ENCODE assay signal across 11 mouse cellular contexts in genomic region chr15:9134891-9135507, GRCm38 (mm10). TPM values are rescaled to one million over a fixed set of nuclear protein-coding genes. Genes with fewer than 3 reads are reported as not detected.
DNase-seq lines count a peak whose midpoint lies in the region; ATAC-seq and TF ChIP-seq lines count a peak whose summit lies in the region.
"Had no signal": no experiment of that assay in that cellular context is flagged by ENCODE, and none has a peak within 500 bp of the region (broad histone marks: within the 10 kb centered on the region; RNA-seq: fewer than 3 reads in every experiment).

No protein-coding gene starts in this region.

- no peaks in the 10 kb centered on the region for H3K27me3 ChIP-seq in limb, embryonic 11.5 days (ENCODE audit: control insufficient read depth, insufficient read depth, low read length)
- H3K27me3 ChIP-seq in limb, embryonic 10.5 days (ENCODE audit: low read depth, poor library complexity, severe bottlenecking): no peaks in the 10 kb centered on the region
- H3K27me3 ChIP-seq in embryonic facial prominence, embryonic 12.5 days: no peaks in the 10 kb centered on the region
- no peaks in the 10 kb centered on the region for H3K27me3 ChIP-seq in intestine, embryonic 16.5 days (replicated peaks; ENCODE audit: control insufficient read depth, insufficient read depth, low read length)
- no peaks in the 10 kb centered on the region for H3K27me3 ChIP-seq in small intestine, adult 2 months (ENCODE audit: control insufficient read depth, insufficient read depth, low read length)
- H3K27me3 ChIP-seq: neural tube, embryonic 13.5 days; Patski had no signal

- H3K4me1 ChIP-seq in limb, embryonic 11.5 days (ENCODE audit: control insufficient read depth, insufficient read depth, low read length): no peaks in the 10 kb centered on the region; the same call in 1 of the 2 replicates
- peaks cover 11% of the 10 kb centered on the region; the same call in 1 of the 2 replicates for H3K4me1 ChIP-seq in limb, embryonic 10.5 days
- H3K4me1 ChIP-seq in embryonic facial prominence, embryonic 12.5 days: peaks cover 31% of the 10 kb centered on the region; the same call in 1 of the 2 replicates
- peaks cover 42% of the 10 kb centered on the region for H3K4me1 ChIP-seq in intestine, embryonic 16.5 days (ENCODE audit: control insufficient read depth, insufficient read depth, low read length)
- peaks cover 19% of the 10 kb centered on the region; the same call in 1 of the 2 replicates for H3K4me1 ChIP-seq in small intestine, adult 2 months (ENCODE audit: control insufficient read depth, insufficient read depth, insufficient read length, low read length)

- ATAC-seq in limb, embryonic 11.5 days (ENCODE audit: insufficient number of reproducible peaks, low FRiP score, low TSS enrichment, low read depth): peak; percentile 50
- peak; percentile 47; the same call in 1 of the 2 replicates for ATAC-seq in embryonic facial prominence, embryonic 12.5 days (ENCODE audit: insufficient number of reproducible peaks, insufficient read depth, low FRiP score, low TSS enrichment)
- ATAC-seq in intestine, embryonic 16.5 days: peak; percentile 27; the same call in 1 of the 2 replicates
- ATAC-seq in megakaryocyte progenitor cell, adult 5-6 weeks (replicated peaks; ENCODE audit: poor library complexity): no peak
- ATAC-seq: Patski had no signal

- no peak overlapping the region; the same call in 1 of the 2 replicates for H3K27ac ChIP-seq in limb, embryonic 11.5 days (replicated peaks; ENCODE audit: low read depth, low read length)
- no peak overlapping the region for H3K27ac ChIP-seq in limb, embryonic 10.5 days
- peak overlapping the region; percentile 52; the same call in 1 of the 2 replicates for H3K27ac ChIP-seq in embryonic facial prominence, embryonic 12.5 days
- peak overlapping the region; percentile 53 for H3K27ac ChIP-seq in intestine, embryonic 16.5 days (ENCODE audit: low read length)
- H3K27ac ChIP-seq in small intestine, adult 2 months (ENCODE audit: insufficient read depth, low read depth, low read length): peak overlapping the region; percentile 92
- H3K27ac ChIP-seq: neural tube, embryonic 13.5 days had no signal

- H3K4me2 ChIP-seq in limb, embryonic 11.5 days (ENCODE audit: low read depth, severe bottlenecking): no peak overlapping the region
- H3K4me2 ChIP-seq in embryonic facial prominence, embryonic 12.5 days (replicated peaks): no peak overlapping the region
- H3K4me2 ChIP-seq in intestine, embryonic 16.5 days (ENCODE audit: low read depth, low read length): 0 out of 2 replicates have a peak overlapping the region, but pooled peaks have one; percentile 2
- H3K4me2 ChIP-seq: neural tube, embryonic 13.5 days had no signal

- H3K9ac ChIP-seq in limb, embryonic 11.5 days (ENCODE audit: low read length): no peak overlapping the region; the same call in 1 of the 2 replicates
- H3K9ac ChIP-seq in embryonic facial prominence, embryonic 12.5 days: no peak overlapping the region
- H3K9ac ChIP-seq in intestine, embryonic 16.5 days (ENCODE audit: low read depth, low read length): no peak overlapping the region
- H3K9ac ChIP-seq: neural tube, embryonic 13.5 days had no signal

- DNase-seq in limb, embryonic 11.5 days (ENCODE audit: low spot score): peak; percentile 36
- no peak for DNase-seq in limb, embryonic 10.5 days (ENCODE audit: low spot score)
- DNase-seq in thymus, adult 18-20 months: no peak
- DNase-seq in retina, embryonic 14.5 days (ENCODE audit: low spot score): no peak
- DNase-seq: cerebellum, adult 2 months had no signal

- no peak overlapping the region for H3K4me3 ChIP-seq in limb, embryonic 11.5 days (ENCODE audit: low read depth, low read length)
- H3K4me3 ChIP-seq in limb, embryonic 10.5 days: no peak overlapping the region
- no peak overlapping the region for H3K4me3 ChIP-seq in embryonic facial prominence, embryonic 12.5 days
- no peak overlapping the region for H3K4me3 ChIP-seq in intestine, embryonic 16.5 days (ENCODE audit: low read length)
- no peak overlapping the region for H3K4me3 ChIP-seq in small intestine, adult 2 months (ENCODE audit: low read depth, low read length)
- H3K4me3 ChIP-seq: neural tube, embryonic 13.5 days had no signal

- no peak for TF ChIP-seq CTCF in small intestine, adult 2 months (IDR thresholded peaks at IDR 0.05; ENCODE audit: extremely low read depth, insufficient read length, insufficient replicate concordance, low read depth, low read length)

- no peaks in the 10 kb centered on the region for H3K9me3 ChIP-seq in limb, embryonic 11.5 days (ENCODE audit: control insufficient read depth, low read length)
- no peaks in the 10 kb centered on the region for H3K9me3 ChIP-seq in limb, embryonic 10.5 days (replicated peaks)
- no peaks in the 10 kb centered on the region for H3K9me3 ChIP-seq in embryonic facial prominence, embryonic 12.5 days
- H3K9me3 ChIP-seq in intestine, embryonic 16.5 days (ENCODE audit: control insufficient read depth, low read length): no peaks in the 10 kb centered on the region
- H3K9me3 ChIP-seq: neural tube, embryonic 13.5 days had no signal

- TF ChIP-seq POLR2A in small intestine, adult 2 months (IDR thresholded peaks at IDR 0.05; ENCODE audit: low read depth, low read length): no peak

- 69% methylated on average over 6 of the region's 6 CpGs for WGBS in limb, embryonic 11.5 days
- 88% methylated on average over 6 of the region's 6 CpGs for WGBS in limb, embryonic 10.5 days
- 39% methylated on average over 6 of the region's 6 CpGs for WGBS in embryonic facial prominence, embryonic 12.5 days
- 50% methylated on average over 6 of the region's 6 CpGs for WGBS in intestine, embryonic 16.5 days
- 26% methylated on average over 6 of the region's 6 CpGs for WGBS in small intestine, adult 2 months

- H3K36me3 ChIP-seq in limb, embryonic 11.5 days (ENCODE audit: control insufficient read depth, insufficient read depth, low read length): peaks cover 10% of the 10 kb centered on the region
- H3K36me3 ChIP-seq in limb, embryonic 10.5 days: peaks cover 85% of the 10 kb centered on the region
- peaks cover 64% of the 10 kb centered on the region for H3K36me3 ChIP-seq in embryonic facial prominence, embryonic 12.5 days
- peaks cover 5% of the 10 kb centered on the region; the same call in 1 of the 2 replicates for H3K36me3 ChIP-seq in intestine, embryonic 16.5 days (ENCODE audit: control insufficient read depth, insufficient read depth, low read length)
- peaks cover 1% of the 10 kb centered on the region for H3K36me3 ChIP-seq in small intestine, adult 2 months (ENCODE audit: control insufficient read depth, insufficient read depth, low read length)

RNA-seq across cellular contexts. Expression of gene Lmbrd2, which starts 5.4 kb away (rescaled TPM):
- polyA plus RNA-seq in limb, embryonic 11.5 days (2014; fragmentation: Nextera tagmentation; extraction: Ambion mirVana): 2.8 and 3.2 TPM in 2 replicates
- 1.3 and 2.0 TPM in 2 replicates for polyA plus RNA-seq in limb, embryonic 10.5 days (2016; fragmentation: Nextera tagmentation; extraction: Ambion mirVana)
- polyA plus RNA-seq in embryonic facial prominence, embryonic 12.5 days (2016; fragmentation: Nextera tagmentation; extraction: Ambion mirVana): 2.5 and 4.0 TPM in 2 replicates
- 3.1 and 3.6 TPM in 2 replicates for polyA plus RNA-seq in intestine, embryonic 16.5 days (2015; fragmentation: Nextera tagmentation; extraction: Ambion mirVana)
- polyA plus RNA-seq in small intestine, adult 2 months (2012; rRNA removed): 3.4 and 10.8 TPM in 2 replicates
- 10.0 and 11.6 TPM in 2 replicates for total RNA-seq in megakaryocyte progenitor cell, adult 5-6 weeks (2015)
- 4.5 and 9.6 TPM in 2 replicates for total RNA-seq in megakaryocyte progenitor cell, adult 5-6 weeks (2017)

RNA-seq across cellular contexts. Expression of gene Skp2, which starts 20.2 kb away (rescaled TPM):
- polyA plus RNA-seq in limb, embryonic 11.5 days (2014; fragmentation: Nextera tagmentation; extraction: Ambion mirVana): 160 and 165 TPM in 2 replicates
- 128 and 138 TPM in 2 replicates for polyA plus RNA-seq in limb, embryonic 10.5 days (2016; fragmentation: Nextera tagmentation; extraction: Ambion mirVana)
- polyA plus RNA-seq in embryonic facial prominence, embryonic 12.5 days (2016; fragmentation: Nextera tagmentation; extraction: Ambion mirVana): 124 and 128 TPM in 2 replicates
- polyA plus RNA-seq in intestine, embryonic 16.5 days (2015; fragmentation: Nextera tagmentation; extraction: Ambion mirVana): 43.5 and 47.8 TPM in 2 replicates
- polyA plus RNA-seq in small intestine, adult 2 months (2012; rRNA removed): 0.75 and 0.91 TPM in 2 replicates
- 21.6 and 24.4 TPM in 2 replicates for total RNA-seq in megakaryocyte progenitor cell, adult 5-6 weeks (2015)
- total RNA-seq in megakaryocyte progenitor cell, adult 5-6 weeks (2017): 23.1 and 23.3 TPM in 2 replicates

Comparison
In these comparisons a context has a peak if more than half of its experiments do, and no peak if none do; other contexts are left out.
1. H3K27ac ChIP-seq: peak in embryonic facial prominence, embryonic 12.5 days (single experiment), intestine, embryonic 16.5 days (single experiment) and small intestine, adult 2 months (single experiment); none in limb, embryonic 11.5 days (single experiment) and limb, embryonic 10.5 days (single experiment).
2. RNA of gene Skp2, which starts 20.2 kb away (polyA plus RNA-seq): 160 to 165 TPM in limb, embryonic 11.5 days, 128 to 138 TPM in limb, embryonic 10.5 days, 124 to 128 TPM in embryonic facial prominence, embryonic 12.5 days and 43.5 to 47.8 TPM in intestine, embryonic 16.5 days; 0.75 to 0.91 TPM in small intestine, adult 2 months; every median in the first group is over 10 times any median in the second.